Mouse (Mus musculus): ENCODE measurements at regions not wholly inside any gene's neighbourhood (a gene's known extent, or its start where the extent isn't known, plus 50 kb on each side); places are given as distances from the start of the nearest gene placed in this dataset.

GRCm38 (mm10) chr3:82601880-82602279 is 54.0 kb upstream of the Npy2r start:
- TF ChIP-seq ZC3H11A (IDR thresholded peaks at IDR 0.05; ENCODE audit: borderline replicate concordance, low read depth, low read length) (no peak), ZNF384 (IDR thresholded peaks at IDR 0.05; ENCODE audit: low read depth, low read length) (no peak), CHD2 (IDR thresholded peaks at IDR 0.05; ENCODE audit: low read depth, low read length) (no peak), HCFC1 (IDR thresholded peaks at IDR 0.05; ENCODE audit: borderline replicate concordance, insufficient read depth, low read length) (no peak), MAFK (IDR thresholded peaks at IDR 0.05; ENCODE audit: insufficient read depth, low read depth, low read length) (no peak)
- Histone ChIP-seq H3K9ac (ENCODE audit: insufficient read depth, low read depth, low read length, poor library complexity, severe bottlenecking) (no peak overlapping the region), H3K27ac (ENCODE audit: insufficient read depth, low read depth, low read length, poor library complexity, severe bottlenecking) (no peak overlapping the region), H3K36me3 (ENCODE audit: control insufficient read depth, insufficient read depth, low read length, poor library complexity, severe bottlenecking) (no peaks in the 10 kb centered on the region), H3K9me3 (ENCODE audit: control insufficient read depth, insufficient read depth, low read depth, low read length) (no peaks in the 10 kb centered on the region), H3K4me1 (ENCODE audit: control insufficient read depth in 2 of 2, insufficient read depth in 2 of 2, low read length in 2 of 2, poor library complexity in 1 of 2) (no peaks in the 10 kb centered on the region), H3K4me3 (ENCODE audit: insufficient read depth in 1 of 2, low read depth in 1 of 2, low read length in 2 of 2, poor library complexity in 1 of 2, severe bottlenecking in 1 of 2) (no peak overlapping the region)
- DNase-seq (ENCODE audit: low read depth, low spot score), result no peak
- in situ Hi-C loops (cut with MboI; ENCODE audit: low sequenced_read_pairs in 2 of 2, unreplicated experiment in 2 of 2), result no loop called here

- H3K27ac ChIP-seq (ENCODE audit: insufficient read depth, low read depth, low read length, poor library complexity, severe bottlenecking), result no peak overlapping the region
- no peaks in the 10 kb centered on the region for H3K4me1 ChIP-seq (ENCODE audit: control insufficient read depth in 2 of 2, insufficient read depth in 2 of 2, low read length in 2 of 2, poor library complexity in 1 of 2)
- H3K9ac ChIP-seq (ENCODE audit: insufficient read depth, low read depth, low read length, poor library complexity, severe bottlenecking), result no peak overlapping the region
- no peak overlapping the region for H3K4me3 ChIP-seq (ENCODE audit: insufficient read depth in 1 of 2, low read depth in 1 of 2, low read length in 2 of 2, poor library complexity in 1 of 2, severe bottlenecking in 1 of 2)
- no peaks in the 10 kb centered on the region for H3K36me3 ChIP-seq (ENCODE audit: control insufficient read depth, insufficient read depth, low read length, poor library complexity, severe bottlenecking)
- no peak for DNase-seq (ENCODE audit: low read depth, low spot score)
- TF ChIP-seq MAFK (IDR thresholded peaks at IDR 0.05; ENCODE audit: insufficient read depth, low read depth, low read length) (no peak), ZNF384 (IDR thresholded peaks at IDR 0.05; ENCODE audit: low read depth, low read length) (no peak), HCFC1 (IDR thresholded peaks at IDR 0.05; ENCODE audit: borderline replicate concordance, insufficient read depth, low read length) (no peak)
- in situ Hi-C loops (cut with MboI; ENCODE audit: low sequenced_read_pairs in 2 of 2, unreplicated experiment in 2 of 2), result no loop called here
- H3K9me3 ChIP-seq (ENCODE audit: control insufficient read depth, insufficient read depth, low read depth, low read length), result no peaks in the 10 kb centered on the region
These were observed 50.8 kb upstream of the Npy2r start for GRCm38 (mm10) chr3:82598656-82599055.

Data from ES-E14 (cell line).